ENCODE assay signal across 20 mouse cellular contexts in genomic region chr6:52837792-52838191, GRCm38 (mm10).
DNase-seq lines count a peak whose midpoint lies in the region; ATAC-seq and TF ChIP-seq lines count a peak whose summit lies in the region.
"Had no signal": no experiment of that assay in that cellular context is flagged by ENCODE, and none has a peak within 500 bp of the region (broad histone marks: within the 10 kb centered on the region; RNA-seq: fewer than 3 reads in every experiment).

No protein-coding gene starts in this region.

- 47% methylated on average over 4 of the region's 4 CpGs for WGBS in lung, postnatal 0 days
- WGBS in lung, adult 2 months = 46% methylated on average over 4 of the region's 4 CpGs
- 19% methylated on average over 4 of the region's 4 CpGs for WGBS in limb, embryonic 13.5 days

- H3K36me3 ChIP-seq in lung, postnatal 0 days (ENCODE audit: insufficient read depth, low read length) = no peaks in the 10 kb centered on the region
- no peaks in the 10 kb centered on the region for H3K36me3 ChIP-seq in limb, embryonic 13.5 days
- H3K36me3 ChIP-seq: forebrain, embryonic 10.5 days; kidney, embryonic 15.5 days; liver, embryonic 15.5 days; stomach, embryonic 15.5 days had no signal

- H3K4me2 ChIP-seq in lung, postnatal 0 days (replicated peaks; ENCODE audit: low read depth, low read length) = no peak overlapping the region
- H3K4me2 ChIP-seq in limb, embryonic 13.5 days (replicated peaks) = peak overlapping the region; percentile 12; the same call in 1 of the 2 replicates
- H3K4me2 ChIP-seq: liver, embryonic 15.5 days; stomach, embryonic 15.5 days had no signal

- no peak overlapping the region for H3K27ac ChIP-seq in lung, postnatal 0 days (ENCODE audit: low read length)
- H3K27ac ChIP-seq in limb, embryonic 13.5 days = peak overlapping the region; percentile 35
- H3K27ac ChIP-seq: kidney, embryonic 15.5 days; liver, embryonic 15.5 days; stomach, embryonic 15.5 days had no signal

- ATAC-seq in lung, postnatal 0 days = peak; percentile 61
- ATAC-seq in limb, embryonic 13.5 days (ENCODE audit: low FRiP score, low read depth) = no peak

- H3K4me3 ChIP-seq in lung, postnatal 0 days (ENCODE audit: low read depth, low read length) = no peak overlapping the region
- H3K4me3 ChIP-seq in lung, adult 2 months (replicated peaks; ENCODE audit: extremely low read depth, low read depth, low read length) = no peak overlapping the region
- no peak overlapping the region for H3K4me3 ChIP-seq in limb, embryonic 13.5 days
- H3K4me3 ChIP-seq: forebrain, embryonic 10.5 days; kidney, embryonic 15.5 days; liver, embryonic 15.5 days; stomach, embryonic 15.5 days had no signal

- TF ChIP-seq EP300 in lung, postnatal 0 days (IDR thresholded peaks at IDR 0.05) = peak; percentile 75

- no peak overlapping the region for H3K9ac ChIP-seq in lung, postnatal 0 days (replicated peaks; ENCODE audit: low read depth)
- H3K9ac ChIP-seq in limb, embryonic 13.5 days = no peak overlapping the region
- H3K9ac ChIP-seq: kidney, embryonic 15.5 days; liver, embryonic 15.5 days; stomach, embryonic 15.5 days had no signal

- H3K9me3 ChIP-seq in lung, postnatal 0 days (ENCODE audit: low read length) = no peaks in the 10 kb centered on the region
- H3K9me3 ChIP-seq in limb, embryonic 13.5 days = no peaks in the 10 kb centered on the region
- H3K9me3 ChIP-seq: forebrain, embryonic 10.5 days; kidney, embryonic 15.5 days; liver, embryonic 15.5 days; megakaryocyte, embryonic 14.5 days; stomach, embryonic 15.5 days had no signal

- TF ChIP-seq POLR2A in lung, adult 2 months (IDR thresholded peaks at IDR 0.05; ENCODE audit: borderline replicate concordance, extremely low read depth, low read depth, low read length) = no peak

- H3K4me1 ChIP-seq in lung, postnatal 0 days (ENCODE audit: insufficient read depth, low read depth, low read length) = no peaks in the 10 kb centered on the region
- H3K4me1 ChIP-seq in lung, adult 2 months (ENCODE audit: control insufficient read depth, insufficient read depth, low read length) = peaks cover 2% of the 10 kb centered on the region; the same call in 1 of the 2 replicates
- peaks cover 67% of the 10 kb centered on the region for H3K4me1 ChIP-seq in limb, embryonic 13.5 days
- H3K4me1 ChIP-seq: liver, embryonic 15.5 days; stomach, embryonic 15.5 days had no signal

- peak; percentile 23 for DNase-seq in embryo, embryonic 10 days (ENCODE audit: low spot score)
- DNase-seq in embryo, embryonic 9.5 days (ENCODE audit: extremely low spot score) = no peak
- DNase-seq in lung, postnatal 0 days (ENCODE audit: low spot score) = peak; percentile 58
- no peak for DNase-seq in lung, adult 2 months
- DNase-seq in ZHBTc4 (ENCODE audit: low read depth, low spot score) = peak; percentile 82
- DNase-seq in cerebellum, adult 9-10 months = no peak
- no peak for DNase-seq in ovary, postnatal 10 days (ENCODE audit: low spot score)
- DNase-seq: adrenal gland, postnatal 25 days; cerebellum, adult 8-10 months; heart, postnatal 4 days; liver; midbrain, embryonic 14.5 days; right cerebral cortex, adult 18-20 months; thymus, postnatal 36 days had no signal

- TF ChIP-seq CTCF in lung, postnatal 0 days (IDR thresholded peaks at IDR 0.05) = no peak
- no peak for TF ChIP-seq CTCF in lung, adult 2 months (IDR thresholded peaks at IDR 0.05; ENCODE audit: insufficient read depth, low read length)

- H3K27me3 ChIP-seq in lung, postnatal 0 days (replicated peaks; ENCODE audit: insufficient read depth, low read length) = no peaks in the 10 kb centered on the region; the same call in 1 of the 2 replicates
- no peaks in the 10 kb centered on the region for H3K27me3 ChIP-seq in limb, embryonic 13.5 days
- H3K27me3 ChIP-seq: liver, embryonic 15.5 days had no signal

Comparison
In these comparisons a context has a peak if more than half of its experiments do, and no peak if none do; other contexts are left out.
1. DNase-seq: peak in embryo, embryonic 10 days (single experiment), lung, postnatal 0 days (single experiment) and ZHBTc4 (single experiment); none in embryo, embryonic 9.5 days (single experiment), lung, adult 2 months (single experiment), cerebellum, adult 9-10 months (single experiment) and ovary, postnatal 10 days (single experiment).